Mouse (Mus musculus) inflammation-experienced regulatory T-cells, adult 6 months (primary cell): ENCODE results near the gene Tnfrsf8. TPM values are rescaled to one million over a fixed set of nuclear protein-coding genes. Genes with fewer than 3 reads are reported as not detected.

ENCODE experiments used
- ATAC-seq: one replicate; pipeline ENCODE4 v1.8.0; 2017
- polyA plus RNA-seq, 3 experiments: library from polyadenylated mRNA; unstranded; fragments of 100-300 nt; shearing (Covaris generic); gene quantifications; one replicate each; pipeline ENCODE4 v1.2.1; 2017

Tnfrsf8 gene
- polyA plus RNA-seq, 3 experiments from 2014 or later: 10.4 to 16.8 (median 14.5) TPM

DNA sequence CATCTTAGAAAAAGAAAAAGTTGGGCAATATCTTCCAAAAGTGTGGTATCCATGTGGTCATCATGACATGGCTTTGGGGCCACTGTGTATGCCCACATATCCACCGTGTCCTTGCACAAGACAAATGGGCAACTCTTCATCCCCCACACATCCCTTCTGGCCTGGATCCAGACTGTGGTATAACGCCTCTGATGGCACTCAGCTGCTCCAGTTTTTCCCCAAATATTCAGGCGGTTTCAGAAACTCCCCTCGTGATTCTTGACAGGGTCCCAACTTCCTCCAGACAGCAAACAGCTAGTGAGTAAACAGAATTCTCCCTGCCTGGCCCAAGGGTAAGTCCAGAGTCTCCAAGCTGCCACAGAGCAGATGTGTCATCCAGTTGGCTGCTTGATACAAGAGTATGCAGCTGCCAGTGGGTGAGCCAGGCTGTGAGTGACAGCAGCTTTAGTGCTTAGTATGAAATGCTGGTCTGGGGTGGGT, 47.3 kb downstream of the Tnfrsf8 start:
- ATAC-seq: no peak

DNA sequence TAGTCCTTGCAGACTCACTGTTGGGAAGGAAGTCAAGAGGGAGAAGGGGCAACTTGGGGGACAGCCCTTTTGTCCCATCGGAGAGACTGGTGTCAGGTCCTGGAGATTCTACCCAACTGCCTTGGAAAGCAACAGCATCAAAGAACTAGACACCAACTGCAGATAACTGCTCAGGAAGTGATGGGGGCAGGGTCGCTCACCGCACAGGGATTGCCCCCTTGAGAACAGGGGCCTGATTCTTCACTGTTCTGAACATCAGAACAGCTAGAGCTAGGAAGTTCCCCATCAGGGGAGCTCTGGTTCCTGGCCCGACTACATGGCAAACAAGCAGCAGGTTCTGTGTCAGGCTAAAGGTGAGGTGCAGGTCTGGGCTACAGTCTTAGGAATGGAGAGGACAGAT, 48.5 kb downstream of the Tnfrsf8 start:
- ATAC-seq: peak; percentile 75

DNA sequence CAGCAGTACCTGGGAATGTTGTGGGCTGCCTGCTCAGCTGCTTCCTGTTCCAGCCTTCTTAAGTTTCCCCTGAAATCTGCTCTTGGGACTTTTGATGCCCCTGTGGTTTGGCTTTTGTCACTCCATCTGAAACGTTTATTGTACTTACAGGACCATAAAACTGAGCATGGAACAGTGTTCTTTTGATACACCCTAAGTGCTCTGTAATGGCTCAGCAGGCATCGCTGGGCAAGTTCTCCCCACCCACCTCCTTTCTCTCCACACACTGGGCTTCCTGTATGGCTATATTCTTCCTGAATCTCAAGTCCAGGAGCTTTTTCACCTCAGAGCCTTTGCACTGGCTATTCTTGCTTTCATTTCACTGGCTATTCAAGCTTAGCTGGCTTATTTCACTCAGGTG, 50.2 kb downstream of the Tnfrsf8 start:
- no peak for ATAC-seq

DNA sequence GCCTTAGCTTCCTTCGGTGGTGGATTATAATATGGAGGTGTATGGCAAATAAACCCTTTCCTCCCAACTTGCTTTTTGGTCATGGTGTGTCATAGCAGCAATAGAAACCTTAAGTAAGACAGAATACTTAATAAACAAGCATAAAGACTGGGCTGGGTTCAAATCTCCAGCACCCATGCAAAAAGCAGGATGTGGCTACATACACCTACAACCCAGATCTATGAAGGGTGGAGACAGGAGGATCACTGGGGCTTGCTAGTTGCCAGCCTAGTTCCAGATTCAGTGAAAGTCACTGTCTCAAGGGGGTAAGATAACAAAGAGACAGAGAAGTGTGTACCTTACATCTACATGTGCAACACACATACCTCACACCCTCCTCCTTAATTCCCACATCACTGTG, 51.4 kb downstream of the Tnfrsf8 start:
- peak; percentile 53 for ATAC-seq

DNA sequence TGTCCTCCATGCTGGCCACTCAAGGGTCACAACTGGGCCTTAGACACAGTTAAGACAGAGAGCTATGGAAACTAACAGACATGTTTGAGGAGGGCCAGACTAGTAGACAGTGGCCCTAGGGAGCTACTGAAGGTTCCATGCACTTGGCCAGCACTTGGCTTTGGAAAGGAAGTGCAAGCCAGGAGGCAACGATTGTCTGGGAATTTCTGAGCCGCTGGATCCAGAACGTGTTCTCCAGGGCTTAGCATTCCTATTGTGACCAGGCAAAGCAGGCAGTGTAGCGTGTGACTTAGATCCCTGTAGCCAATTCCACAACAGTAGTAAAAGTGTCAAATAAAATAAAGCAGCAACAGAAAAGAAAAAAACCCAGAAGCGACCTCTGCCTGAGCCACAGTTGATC, 54.2 kb downstream of the Tnfrsf8 start:
- no peak for ATAC-seq

DNA sequence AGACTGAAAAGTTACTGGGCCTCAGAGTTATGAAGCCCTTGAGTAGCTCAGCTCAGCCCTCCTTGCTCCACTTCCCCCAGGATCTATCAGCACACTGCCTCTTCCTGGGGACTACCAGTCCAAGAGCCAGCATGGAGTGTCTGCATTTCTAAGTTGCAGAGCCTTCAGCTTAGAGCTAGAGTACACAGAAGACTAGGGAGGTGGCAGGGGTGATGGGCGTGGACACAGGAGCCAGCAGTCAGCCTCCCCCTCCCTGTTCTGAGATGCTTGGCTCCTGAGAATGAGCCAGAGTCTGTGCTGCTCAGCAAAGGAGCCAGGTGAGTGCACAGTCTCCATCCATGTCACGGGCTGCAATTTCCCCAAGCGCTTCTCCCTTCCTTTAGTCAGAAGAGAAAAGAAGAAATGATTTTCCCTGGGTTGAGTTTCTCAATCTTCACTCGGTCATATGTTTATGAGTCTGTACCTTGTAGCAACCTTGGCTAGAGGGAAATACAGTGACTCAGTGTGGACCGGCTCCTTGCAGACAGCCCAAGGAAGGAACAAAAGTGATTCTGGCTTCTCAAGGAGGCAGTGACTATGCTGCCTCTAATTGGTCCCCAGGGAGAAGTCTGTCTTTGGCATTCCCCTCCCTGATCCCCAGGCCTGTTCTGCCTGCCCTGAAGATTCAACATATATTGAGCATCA, 57.1 kb downstream of the Tnfrsf8 start:
- ATAC-seq: no peak

DNA sequence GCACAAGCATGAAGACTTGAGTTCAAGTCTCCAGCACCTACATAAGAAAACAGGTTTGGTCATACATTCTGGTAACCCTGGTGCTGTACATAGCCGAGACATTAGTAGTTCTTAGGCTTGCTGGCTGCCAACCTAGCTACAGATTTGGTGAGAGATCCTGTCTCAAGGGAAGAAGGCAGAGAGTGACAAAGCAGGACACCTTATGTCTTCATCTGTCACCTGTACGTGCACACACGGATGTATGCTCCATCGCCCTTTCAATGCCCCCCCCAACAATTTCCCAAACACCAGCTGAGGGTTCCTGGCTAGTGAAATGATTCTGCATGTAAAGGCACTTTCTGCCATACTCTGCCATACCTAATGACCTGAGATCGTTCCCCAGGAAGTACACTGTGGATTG, 58.8 kb downstream of the Tnfrsf8 start:
- no peak for ATAC-seq

DNA sequence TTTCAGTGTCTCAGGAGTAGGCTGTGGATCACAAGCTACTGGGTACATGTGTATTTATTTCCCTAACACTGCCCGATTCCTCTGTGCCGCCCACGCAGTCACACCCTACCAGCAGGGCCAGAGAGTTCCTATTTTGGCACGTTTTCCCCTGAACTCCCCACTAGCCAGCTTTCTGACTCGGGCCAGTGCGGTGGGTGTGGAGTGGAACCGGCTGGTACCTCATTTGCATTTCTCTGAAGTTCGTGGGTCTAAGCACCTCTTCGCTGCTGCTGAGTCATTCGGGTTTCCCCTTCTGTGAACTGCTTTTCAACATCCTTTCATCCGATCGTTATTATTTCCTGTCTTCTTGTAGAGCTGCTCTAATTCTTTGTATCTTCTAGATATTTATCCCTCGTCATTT, 60.5 kb downstream of the Tnfrsf8 start:
- ATAC-seq: peak; percentile 93

DNA sequence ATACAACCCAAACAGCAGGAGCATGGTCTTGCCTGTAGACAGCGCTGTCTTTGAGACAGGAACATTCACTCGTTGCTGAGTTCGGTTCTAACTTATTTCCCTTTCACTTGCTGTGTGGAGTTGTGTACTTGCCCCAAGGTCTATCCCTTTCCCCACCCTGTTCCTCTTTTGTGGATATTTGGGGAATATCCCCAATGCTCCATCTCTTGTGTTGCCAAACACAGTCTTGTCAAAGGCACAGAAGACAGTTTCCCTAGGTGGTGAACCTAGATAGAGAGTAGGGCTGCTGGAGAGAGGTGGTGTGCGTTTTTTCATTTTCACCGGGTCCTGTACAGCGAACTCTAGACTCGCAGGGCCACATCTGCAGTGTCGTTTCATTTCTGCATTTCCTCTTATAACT, 62.4 kb downstream of the Tnfrsf8 start:
- ATAC-seq: no peak

DNA sequence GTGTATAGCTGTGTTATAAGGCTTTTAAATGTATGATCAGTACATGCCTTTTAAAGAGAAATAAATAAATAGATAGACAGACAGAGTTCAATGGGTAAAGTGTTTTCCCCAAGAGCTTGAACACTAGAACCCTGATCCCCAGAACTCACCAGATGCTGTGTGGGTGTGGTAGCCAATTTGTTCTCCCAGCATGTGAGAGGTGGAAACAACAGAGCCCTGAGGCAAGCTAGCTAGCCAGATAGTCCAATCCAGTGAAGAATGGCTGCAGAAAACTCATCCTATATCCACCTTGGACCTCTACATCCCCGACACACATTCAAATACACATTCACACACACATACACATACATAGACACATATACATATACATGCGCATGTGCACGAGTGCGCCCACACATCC, 63.4 kb downstream of the Tnfrsf8 start:
- ATAC-seq: no peak

DNA sequence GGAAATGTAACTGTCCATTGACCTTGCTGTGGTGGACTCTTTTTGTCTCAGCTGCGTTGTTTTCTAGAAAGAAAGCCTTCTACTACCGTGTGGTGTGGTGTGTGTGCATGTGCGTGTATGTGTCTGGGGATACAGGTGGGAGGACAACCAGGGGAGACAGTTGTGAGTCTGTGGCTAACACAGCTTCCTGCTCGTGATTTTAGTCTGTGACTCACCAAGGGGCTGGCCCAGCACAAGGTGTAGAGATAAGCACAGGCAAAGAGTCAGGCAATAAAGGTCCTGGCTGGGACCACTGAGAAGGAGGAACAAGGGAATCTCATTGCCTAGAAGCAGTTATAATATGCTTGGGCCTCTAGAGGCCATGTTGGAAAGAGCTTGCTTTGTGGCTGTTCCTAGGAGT, 65.0 kb downstream of the Tnfrsf8 start:
- peak; percentile 62 for ATAC-seq

DNA sequence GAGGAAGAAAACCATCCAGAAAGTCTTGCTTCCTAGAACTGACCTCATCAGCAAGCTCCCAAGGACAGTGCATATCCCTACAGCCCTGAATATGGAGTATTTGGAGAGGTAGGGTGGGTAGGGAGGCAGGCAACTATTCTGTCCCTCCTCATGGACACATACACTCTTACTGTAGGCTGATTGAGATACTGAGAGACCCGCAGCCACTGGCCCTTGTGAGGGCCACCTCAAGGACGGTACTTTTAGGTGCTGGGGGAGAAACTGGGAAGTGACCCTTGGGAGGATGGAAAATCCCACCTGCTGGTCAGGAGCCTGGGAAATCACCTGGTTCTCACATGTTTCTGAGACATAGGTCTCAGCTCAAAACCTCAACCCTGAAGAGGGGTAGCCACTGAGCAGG, 67.4 kb downstream of the Tnfrsf8 start:
- no peak for ATAC-seq

DNA sequence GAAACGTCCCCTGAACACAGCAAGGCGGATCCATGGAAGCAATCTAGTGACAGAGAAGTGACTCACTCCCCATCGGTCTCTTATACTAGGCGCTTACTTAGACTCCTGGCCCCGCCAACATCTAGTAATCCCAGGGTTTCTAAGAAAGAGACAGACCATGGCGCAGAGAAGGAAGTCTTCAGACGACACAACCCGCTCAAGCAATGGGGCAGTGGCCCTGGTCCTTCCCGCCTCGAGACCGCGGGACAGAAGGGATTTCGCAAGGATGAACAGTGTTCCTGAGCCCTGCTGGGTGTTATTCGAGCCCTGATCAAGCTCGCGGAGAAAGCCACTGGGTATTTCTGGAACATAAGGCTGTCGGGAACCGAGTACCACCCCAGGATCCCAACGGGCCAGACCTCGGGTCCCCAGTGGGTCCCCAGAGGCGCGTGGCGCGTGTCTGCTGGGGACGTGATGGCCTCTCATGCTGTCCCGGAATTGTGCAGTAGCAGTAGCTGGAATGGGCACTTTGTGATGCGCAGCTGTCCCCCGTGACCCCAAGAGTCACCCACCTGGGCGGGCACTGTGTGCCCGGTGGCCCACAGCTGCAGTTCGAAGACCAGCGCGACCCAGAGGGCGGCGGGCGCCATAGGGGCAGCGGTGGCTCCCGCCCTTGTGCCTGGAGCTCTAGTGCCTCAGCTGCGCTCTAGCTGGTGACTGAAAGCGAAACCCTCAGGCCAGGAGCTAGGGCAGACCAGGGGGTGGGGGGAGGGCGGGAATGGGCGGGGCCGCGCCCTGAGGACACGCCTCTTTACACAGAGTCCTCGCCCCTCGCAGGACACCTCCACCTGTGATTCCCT, 68.6 kb downstream of the Tnfrsf8 start, which contains the start of gene Tnfrsf1b:
Gene Tnfrsf1b (minus strand): TSS at position 698 of the 839 bp plus-strand sequence.
- peak; percentile 52 for ATAC-seq

DNA sequence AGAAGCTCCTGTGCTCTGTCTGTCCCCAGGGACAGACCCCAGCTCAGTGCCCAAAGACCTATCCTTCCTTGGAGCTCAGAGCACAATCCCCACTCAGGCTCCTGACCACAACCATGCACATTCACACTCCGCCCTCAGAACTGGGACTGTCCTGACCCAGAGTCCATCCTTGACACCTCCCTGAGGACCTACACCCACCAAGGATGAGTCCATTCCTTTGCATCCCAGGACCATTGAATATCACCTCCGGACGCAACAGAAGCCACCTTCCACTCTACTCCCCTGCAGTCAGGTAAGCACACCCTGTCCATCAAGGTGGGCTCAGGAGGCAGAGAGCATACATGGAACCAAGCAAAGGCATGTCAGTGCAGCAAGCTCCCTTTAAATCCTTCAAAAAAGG, 69.4 kb downstream of the Tnfrsf8 start:
- ATAC-seq: no peak

DNA sequence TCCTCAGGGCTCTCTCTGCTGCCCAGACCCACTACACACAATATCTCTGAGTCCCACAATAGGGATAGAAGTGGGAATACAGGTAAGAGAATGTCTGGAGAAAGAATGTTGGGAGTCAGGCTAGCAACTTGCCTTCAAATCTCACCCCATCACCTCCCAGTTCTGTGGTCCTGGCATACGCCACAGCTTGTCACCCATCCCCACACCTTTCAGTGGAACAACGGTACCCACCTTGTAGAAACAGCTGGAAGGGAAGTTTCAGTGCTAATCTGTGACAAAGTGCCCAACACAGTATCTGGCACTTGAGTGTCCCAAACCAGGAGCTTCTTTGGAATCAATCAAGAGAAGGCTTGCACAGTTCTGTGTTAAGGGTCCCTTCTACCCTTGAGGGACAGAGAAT, 70.3 kb downstream of the Tnfrsf8 start:
- ATAC-seq: no peak

DNA sequence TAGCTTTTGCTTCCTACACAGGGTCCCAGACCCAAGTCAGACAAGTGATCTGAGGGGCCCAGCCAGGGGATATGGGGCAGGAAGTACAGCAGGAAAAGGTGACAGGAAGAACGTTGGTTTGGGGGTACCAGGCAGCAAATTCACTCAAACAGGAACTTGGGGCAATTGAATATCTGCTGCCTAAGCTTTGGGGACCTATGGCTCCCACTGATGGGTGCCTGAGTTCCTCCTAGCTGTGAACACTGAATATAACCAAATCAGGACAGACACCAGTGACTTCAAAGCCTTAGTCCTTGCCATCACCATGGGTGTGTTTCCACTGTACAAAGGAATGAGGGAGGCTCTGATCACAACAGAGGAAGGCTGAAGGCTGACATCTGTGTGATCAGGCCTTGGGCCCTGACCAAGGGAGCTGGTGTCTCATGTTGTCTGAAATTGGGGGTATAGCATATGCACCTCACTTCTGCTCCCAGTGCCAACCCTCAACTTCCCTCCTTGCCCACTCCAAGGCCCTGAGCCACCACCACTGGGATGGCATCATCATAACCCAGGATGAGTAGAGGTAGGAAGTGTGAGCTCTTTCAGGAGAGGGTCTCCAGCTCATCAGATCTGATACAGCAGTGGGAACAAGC, 72.1 kb downstream of the Tnfrsf8 start:
- ATAC-seq: peak; percentile 5

DNA sequence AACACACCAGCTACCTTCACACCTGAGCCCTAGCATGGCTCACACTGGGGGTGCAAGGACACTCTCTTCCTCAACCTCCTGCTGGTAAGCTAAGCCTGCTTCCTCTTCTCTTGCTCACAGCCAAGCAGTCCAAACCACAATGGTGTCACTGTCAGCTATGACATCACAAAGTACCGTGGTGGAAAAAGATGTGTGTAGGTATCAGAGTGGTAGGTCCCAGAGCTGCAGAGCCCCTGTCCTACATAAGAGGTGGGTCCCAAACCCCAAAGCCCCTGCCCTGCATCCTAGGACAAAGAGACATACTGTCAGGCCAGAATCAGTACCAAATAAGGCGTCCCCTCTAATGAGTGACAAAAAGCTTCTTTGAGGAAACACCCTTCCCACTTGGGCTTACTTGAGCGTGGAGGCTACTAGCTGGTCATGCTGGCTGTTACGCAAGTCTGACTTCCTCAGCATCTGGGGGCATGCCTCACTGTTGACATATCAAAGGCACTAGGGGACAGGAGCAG, 74.2 kb downstream of the Tnfrsf8 start:
- peak; percentile 60 for ATAC-seq

DNA sequence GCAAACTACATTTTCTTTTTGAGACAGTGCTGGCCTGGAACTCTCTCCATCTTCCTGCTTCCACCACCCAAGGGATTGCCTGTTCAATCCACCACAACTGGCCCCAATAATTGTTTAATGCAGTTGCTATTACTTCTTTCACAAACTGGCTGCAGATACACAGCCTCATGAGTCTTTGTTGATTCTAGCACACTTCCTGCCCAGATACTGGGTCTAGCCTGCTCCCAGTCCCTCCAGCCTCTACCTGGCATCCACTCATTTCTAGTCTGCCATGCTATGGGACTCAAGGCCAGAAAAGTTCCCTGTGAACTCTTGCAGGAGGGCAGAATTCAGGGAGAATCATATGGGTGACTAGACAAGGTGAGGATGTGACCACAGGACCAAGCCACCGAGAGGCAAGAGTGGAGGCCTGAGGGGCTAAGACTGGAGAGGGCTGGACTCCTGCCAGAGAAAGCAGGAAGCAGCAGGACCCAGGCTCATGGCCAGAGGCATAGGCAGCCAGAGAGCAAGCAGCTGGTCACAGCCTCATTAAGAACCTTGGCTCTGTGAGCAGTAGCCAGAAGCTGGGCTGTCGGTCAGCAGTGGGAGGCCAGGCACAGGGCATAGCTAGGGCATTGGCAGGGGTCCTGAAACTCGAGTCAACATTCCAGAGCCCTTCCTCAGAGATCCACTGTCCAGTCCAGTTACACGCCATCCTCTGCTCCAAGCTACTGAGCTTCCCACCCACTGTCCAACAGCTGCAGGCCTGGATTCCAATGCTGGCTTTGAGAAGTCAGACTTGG, 75.7 kb downstream of the Tnfrsf8 start:
- no peak for ATAC-seq

DNA sequence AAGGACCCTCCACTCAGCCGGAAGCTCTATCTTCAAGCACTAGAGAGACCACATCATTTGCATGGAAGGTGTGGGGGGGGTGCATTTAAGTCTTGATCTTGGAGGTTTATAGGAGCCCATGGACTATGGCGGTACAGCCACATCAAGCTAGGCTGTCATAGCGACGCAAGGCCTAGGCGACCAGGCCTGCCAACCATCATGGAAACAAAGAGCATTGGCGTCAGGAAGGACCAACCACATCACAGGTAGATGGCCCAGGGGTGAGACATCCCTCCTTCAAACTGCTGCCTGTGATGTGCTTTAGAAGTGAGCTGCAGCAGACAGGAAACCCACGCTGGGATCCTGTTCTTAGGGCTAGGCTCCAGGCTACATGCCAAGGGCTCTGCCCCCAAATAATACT, 78.9 kb downstream of the Tnfrsf8 start:
- ATAC-seq: peak; percentile 75

DNA sequence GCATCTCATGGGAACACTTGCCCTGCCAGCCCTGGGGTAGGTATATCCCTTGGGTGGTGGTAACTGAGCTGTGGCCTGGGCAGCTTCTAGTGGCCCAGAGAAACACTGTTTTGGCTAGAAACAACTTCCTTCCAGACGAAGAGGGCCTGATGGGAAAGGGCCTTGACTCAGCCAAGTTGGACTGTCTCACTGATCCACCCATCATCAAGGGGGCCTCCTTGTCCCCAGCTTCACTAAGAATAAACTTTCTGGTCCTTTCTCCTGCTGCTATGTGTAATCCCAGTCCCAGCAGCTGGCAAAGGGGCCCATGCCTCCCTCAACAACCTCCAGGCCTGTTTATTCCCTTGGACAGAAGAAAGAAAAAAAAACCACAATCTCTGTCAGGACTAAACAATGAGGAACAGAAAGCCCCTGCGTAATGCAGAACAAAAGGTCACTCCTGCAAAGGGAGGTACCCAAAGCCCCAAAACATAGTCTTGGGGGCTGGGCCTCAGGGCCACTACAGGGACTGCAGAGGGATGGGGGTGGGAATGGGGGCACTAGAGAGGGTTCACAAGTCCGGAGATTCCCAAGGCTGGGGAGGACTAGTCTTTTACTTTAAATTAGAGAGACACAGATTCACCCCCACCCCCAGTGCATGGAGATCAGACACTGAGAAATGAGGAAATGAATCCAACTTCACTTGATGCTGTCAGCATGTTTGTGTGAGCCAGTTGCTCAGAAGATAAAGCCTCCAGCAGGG, 81.3 kb downstream of the Tnfrsf8 start:
- no peak for ATAC-seq

DNA sequence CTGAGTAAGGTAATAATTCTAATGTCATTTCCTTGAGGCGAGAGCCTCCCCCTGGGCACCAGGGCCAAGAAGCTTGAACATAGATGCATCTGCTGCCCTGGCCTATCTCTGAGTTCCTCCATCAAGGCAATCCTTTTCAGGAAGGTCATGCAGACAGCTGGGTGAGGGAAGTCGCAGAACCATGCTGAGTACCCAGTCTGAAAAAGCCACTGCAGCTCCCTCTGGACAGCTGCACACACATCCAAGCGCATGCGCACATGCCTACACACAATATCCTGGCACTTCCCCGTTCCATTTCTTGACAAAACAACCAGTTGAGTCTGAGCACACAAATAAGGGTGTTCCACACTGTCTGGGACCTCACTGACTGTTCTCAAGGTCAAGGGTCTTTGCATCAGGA, 83.2 kb downstream of the Tnfrsf8 start:
- ATAC-seq: no peak

DNA sequence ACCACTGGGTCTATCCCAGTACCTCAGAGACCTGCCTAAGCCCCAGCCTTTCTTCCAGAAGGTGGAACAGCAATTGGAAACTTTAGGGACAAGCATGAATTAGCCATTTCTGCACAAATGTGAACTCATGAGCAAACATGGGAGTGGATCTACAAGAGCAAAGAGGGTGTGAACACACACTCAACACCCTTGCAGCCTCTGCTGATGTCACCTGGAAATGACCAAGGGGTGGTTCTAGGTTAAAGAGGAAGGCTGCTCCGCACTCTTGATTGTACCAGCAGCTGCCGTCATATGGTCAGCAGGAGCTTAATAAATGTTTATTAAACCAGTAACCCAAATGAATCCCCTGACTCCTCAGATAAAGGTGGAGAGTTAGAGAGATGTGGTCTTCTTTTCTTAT, 84.3 kb downstream of the Tnfrsf8 start:
- no peak for ATAC-seq
